Mouse (Mus musculus) CH12.LX (cell line): ENCODE measurements around the gene Mms22l. TPM values are rescaled to one million over a fixed set of nuclear protein-coding genes. Genes with fewer than 3 reads are reported as not detected.

Experiments used
- DNase-seq: peaks from one replicate; pipeline ENCODE4 v3.0.0-alpha.2; 2013; ENCODE audit errors: extremely low read depth
- H3K27ac ChIP-seq: 2 replicates; pipeline ENCODE4 v1.5.1; 2012; ENCODE audit warnings: low read depth, mild to moderate bottlenecking, control low read depth, moderate library complexity; ENCODE audit not compliant: insufficient read depth
- H3K27me3 ChIP-seq: replicated peaks from 2 replicates; pipeline ENCODE3; 2012; ENCODE audit warnings: inconsistent platforms
- H3K36me3 ChIP-seq, 2 experiments: replicated peaks in 1 of 2; 2 replicates each; pipeline versions ENCODE3 to v1.6.1; 2012; ENCODE audit warnings: inconsistent platforms in 1 of 2, low read length in 1 of 2, mild to moderate bottlenecking in 1 of 2, mixed read lengths in 1 of 2, moderate library complexity in 1 of 2; ENCODE audit not compliant: control insufficient read depth in 1 of 2, insufficient read depth in 1 of 2
- H3K4me1 ChIP-seq, 2 experiments: 2 replicates each; pipeline ENCODE4 v1.6.1; 2012; ENCODE audit warnings: inconsistent platforms in 1 of 2, moderate library complexity in 1 of 2; ENCODE audit not compliant: insufficient read depth in 2 of 2, control insufficient read depth in 1 of 2
- H3K4me2 ChIP-seq: 2 replicates; pipeline ENCODE4 v1.6.1; 2012; ENCODE audit warnings: low read depth, mild to moderate bottlenecking, control low read depth; ENCODE audit not compliant: poor library complexity, insufficient read depth, severe bottlenecking
- H3K4me3 ChIP-seq, 3 experiments: fragments of 150-350 bp in 1 of 3; sonication (generic) in 1 of 3; replicated peaks in 1 of 3; 2 replicates each; pipeline versions ENCODE3 to v1.5.1; 2011 to 2012; ENCODE audit warnings: low read depth in 2 of 3, low read length in 2 of 3, mild to moderate bottlenecking in 2 of 3, moderate library complexity in 2 of 3, control low read depth in 1 of 3, improper control_type of control experiment in 1 of 3, inconsistent platforms in 1 of 3, mixed read lengths in 1 of 3; ENCODE audit not compliant: poor library complexity in 1 of 3
- H3K79me2 ChIP-seq: replicated peaks from 2 replicates; pipeline ENCODE4 v1.6.1; 2012; ENCODE audit warnings: mild to moderate bottlenecking, moderate library complexity; ENCODE audit not compliant: control insufficient read depth, poor library complexity, insufficient read depth, severe bottlenecking; ENCODE audit errors: extremely low read depth
- H3K9ac ChIP-seq: 2 replicates; pipeline ENCODE4 v1.6.1; 2012; ENCODE audit warnings: low read depth, mild to moderate bottlenecking, control low read depth, moderate library complexity; ENCODE audit not compliant: insufficient read depth
- H3K9me3 ChIP-seq: replicated peaks from 2 replicates; pipeline ENCODE3; 2012; ENCODE audit warnings: low read length, inconsistent platforms, mixed read lengths
- BHLHE40 ChIP-seq: IDR thresholded peaks from 2 replicates; pipeline ENCODE4 v1.6.1; 2011; ENCODE audit warnings: mild to moderate bottlenecking, low read depth, low read length, improper control_type of control experiment
- CHD1 ChIP-seq: IDR thresholded peaks from 2 replicates; pipeline ENCODE4 v1.6.1; 2012; ENCODE audit warnings: low read depth, low read length, improper control_type of control experiment, inconsistent platforms
- CHD2 ChIP-seq: IDR thresholded peaks from 2 replicates; pipeline ENCODE4 v1.6.1; 2011; ENCODE audit warnings: low read length, improper control_type of control experiment
- CTCF ChIP-seq, 2 experiments: IDR thresholded peaks in 1 of 2; conservative IDR thresholded peaks in 1 of 2; 2 replicates each; pipeline ENCODE4 v1.5.1; 2011 to 2012; ENCODE audit warnings: low read depth in 2 of 2, low read length in 2 of 2, improper control_type of control experiment in 1 of 2, inconsistent platforms in 1 of 2, mild to moderate bottlenecking in 1 of 2, moderate library complexity in 1 of 2
- EP300 ChIP-seq: IDR thresholded peaks from 2 replicates; pipeline ENCODE4 v1.6.1; 2011; ENCODE audit warnings: low read length, improper control_type of control experiment
- GABPA ChIP-seq: IDR thresholded peaks from 2 replicates; pipeline ENCODE4 v1.6.1; 2012; ENCODE audit warnings: low read depth, low read length, improper control_type of control experiment, inconsistent platforms; ENCODE audit not compliant: insufficient replicate concordance
- HCFC1 ChIP-seq: IDR thresholded peaks from 2 replicates; pipeline ENCODE4 v1.6.1; 2012; ENCODE audit warnings: low read depth, mild to moderate bottlenecking, inconsistent platforms, low read length, improper control_type of control experiment
- JUND ChIP-seq: conservative IDR thresholded peaks from 2 replicates; pipeline ENCODE4 v1.6.1; 2011; ENCODE audit warnings: low read depth, low read length, improper control_type of control experiment
- KAT2A ChIP-seq: IDR thresholded peaks from 2 replicates; pipeline ENCODE4 v1.6.1; 2012; ENCODE audit warnings: low read length, improper control_type of control experiment, inconsistent platforms; ENCODE audit not compliant: insufficient replicate concordance
- MAX ChIP-seq: IDR thresholded peaks from 2 replicates; pipeline ENCODE4 v1.6.1; 2011; ENCODE audit warnings: low read length, improper control_type of control experiment
- MYC ChIP-seq: IDR thresholded peaks from 2 replicates; pipeline ENCODE4 v1.6.1; 2011; ENCODE audit warnings: low read depth, mild to moderate bottlenecking, improper control_type of control experiment, low read length
- NELFE ChIP-seq: IDR thresholded peaks from 2 replicates; pipeline ENCODE4 v1.6.1; 2011; ENCODE audit warnings: low read depth, low read length, improper control_type of control experiment
- POLR2A ChIP-seq: IDR thresholded peaks from 2 replicates; pipeline ENCODE4 v1.6.1; 2011; ENCODE audit warnings: low read depth, mild to moderate bottlenecking, improper control_type of control experiment, low read length
- POLR2AphosphoS2 ChIP-seq: IDR thresholded peaks from 2 replicates; pipeline ENCODE4 v1.6.1; 2011; ENCODE audit warnings: low read depth, low read length, improper control_type of control experiment
- RAD21 ChIP-seq: IDR thresholded peaks from 2 replicates; pipeline ENCODE4 v1.6.1; 2011; ENCODE audit warnings: low read depth, mild to moderate bottlenecking, low read length, improper control_type of control experiment, moderate library complexity
- TCF12 ChIP-seq: IDR thresholded peaks from 2 replicates; pipeline ENCODE4 v1.6.1; 2014; ENCODE audit warnings: low read depth, mild to moderate bottlenecking, inconsistent platforms, low read length, improper control_type of control experiment
- UBTF ChIP-seq: IDR thresholded peaks from 2 replicates; pipeline ENCODE4 v1.6.1; 2012; ENCODE audit warnings: low read depth, mild to moderate bottlenecking, inconsistent platforms, low read length, improper control_type of control experiment, moderate library complexity
- USF1 ChIP-seq: IDR thresholded peaks from 2 replicates; pipeline ENCODE4 v1.6.1; 2014; ENCODE audit warnings: low read depth, mild to moderate bottlenecking, inconsistent platforms, low read length, improper control_type of control experiment
- USF2 ChIP-seq: conservative IDR thresholded peaks from 2 replicates; pipeline ENCODE4 v1.6.1; 2011; ENCODE audit warnings: low read depth, low read length, improper control_type of control experiment
- ZC3H11A ChIP-seq: IDR thresholded peaks from 2 replicates; pipeline ENCODE4 v1.6.1; 2012; ENCODE audit warnings: low read depth, mild to moderate bottlenecking, inconsistent platforms, low read length, improper control_type of control experiment
- ZKSCAN1 ChIP-seq: IDR thresholded peaks from 2 replicates; pipeline ENCODE4 v1.6.1; 2012; ENCODE audit warnings: low read depth, inconsistent platforms, low read length, improper control_type of control experiment, borderline replicate concordance
- ZMIZ1 ChIP-seq: IDR thresholded peaks from 2 replicates; pipeline ENCODE4 v1.6.1; 2012; ENCODE audit warnings: low read depth, mild to moderate bottlenecking, inconsistent platforms, low read length, improper control_type of control experiment
- ZNF384 ChIP-seq: IDR thresholded peaks from 2 replicates; pipeline ENCODE4 v1.6.1; 2012; ENCODE audit warnings: low read depth, low read length, improper control_type of control experiment, inconsistent platforms
- dilution Hi-C: fragments of 300-500 bp; cut with MboI; formaldehyde crosslinking; loops from 2 replicates; pipeline ENCODE4 v1.14.3; 2020; ENCODE audit warnings: low sequenced_read_pairs; ENCODE audit not compliant: extremely low pct_unique_long_range_greater_than_20kb, extremely low pct_ligation_motif_present
- in situ Hi-C: fragments of 300-500 bp; cut with MboI; formaldehyde crosslinking; loops from 3 replicates; pipeline ENCODE4 v1.14.3; 2019; ENCODE audit warnings: low sequenced_read_pairs, low pct_ligation_motif_present, low pct_unique_long_range_greater_than_20kb, mixed read lengths
- polyA plus RNA-seq: library from polyadenylated mRNA; unstranded; fragments of >175 nt; gene quantifications from 2 replicates; pipeline ENCODE4 v1.2.1, GENCODE M21; 2012; ENCODE audit warnings: low read depth; ENCODE audit not compliant: insufficient read length
- total RNA-seq, 2 experiments: library from RNA; depleted of rRNA; stranded (reverse); fragments of 300-350 nt in 1 of 2; fragments of >200 nt in 1 of 2; gene quantifications; 2 replicates each; pipeline ENCODE4 v1.2.3; 2012 to 2014

The Mms22l gene
- total and polyA plus RNA-seq, 3 experiments, result 39.3 to 77.6 (median 43.4) TPM

DNA sequence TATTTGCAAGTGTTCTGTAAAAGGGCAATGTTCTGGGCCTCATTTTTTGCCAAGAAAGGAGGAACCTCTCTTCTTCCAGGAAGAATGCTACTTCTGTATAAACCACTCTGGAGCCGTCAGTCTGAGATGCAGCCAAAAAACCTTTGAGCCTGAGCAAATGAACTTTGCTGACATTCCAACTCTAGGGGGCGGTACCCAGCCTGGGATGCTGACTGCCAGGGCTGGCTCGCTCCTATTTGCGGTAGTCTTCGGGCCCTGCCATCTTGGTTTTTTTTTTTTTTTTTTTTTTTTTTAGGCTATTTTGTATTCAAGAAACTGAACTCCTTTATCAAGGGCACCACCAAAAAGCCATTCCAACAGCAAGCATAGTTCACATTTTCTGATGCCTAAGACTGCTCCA, 124.2 kb downstream of the Mms22l start:
- DNase-seq, result no peak
- no peak overlapping the region for H3K9ac ChIP-seq
- no peak overlapping the region for H3K4me3 ChIP-seq
- peaks cover 0 to 9% of the 10 kb centered on the region in 2 experiments for H3K36me3 ChIP-seq
- no peak for TF ChIP-seq POLR2AphosphoS2
- TF ChIP-seq CTCF (conservative IDR thresholded peaks at IDR 0.05 in 1 of 2, IDR thresholded peaks at IDR 0.05 in 1 of 2; ENCODE audit: low read depth in 2 of 2, low read length in 2 of 2), result peak in 1 of 2 experiments; percentile 29; a peak in 2 of 4 replicates
- TF ChIP-seq NELFE, result no peak
- TF ChIP-seq USF1, result no peak
- TF ChIP-seq POLR2A, result no peak
- TF ChIP-seq HCFC1, result no peak
- no peak for TF ChIP-seq BHLHE40
- peak; percentile 55 for TF ChIP-seq ZNF384
- TF ChIP-seq ZMIZ1, result no peak
- no peaks in the 10 kb centered on the region for H3K4me1 ChIP-seq
- no peaks in the 10 kb centered on the region for H3K9me3 ChIP-seq
- dilution Hi-C loops, result no loop called here
- no peaks in the 10 kb centered on the region for H3K79me2 ChIP-seq
- no peak overlapping the region for H3K4me2 ChIP-seq
- H3K27ac ChIP-seq, result no peak overlapping the region
- in situ Hi-C loops, result no loop called here
- H3K27me3 ChIP-seq, result no peaks in the 10 kb centered on the region

DNA sequence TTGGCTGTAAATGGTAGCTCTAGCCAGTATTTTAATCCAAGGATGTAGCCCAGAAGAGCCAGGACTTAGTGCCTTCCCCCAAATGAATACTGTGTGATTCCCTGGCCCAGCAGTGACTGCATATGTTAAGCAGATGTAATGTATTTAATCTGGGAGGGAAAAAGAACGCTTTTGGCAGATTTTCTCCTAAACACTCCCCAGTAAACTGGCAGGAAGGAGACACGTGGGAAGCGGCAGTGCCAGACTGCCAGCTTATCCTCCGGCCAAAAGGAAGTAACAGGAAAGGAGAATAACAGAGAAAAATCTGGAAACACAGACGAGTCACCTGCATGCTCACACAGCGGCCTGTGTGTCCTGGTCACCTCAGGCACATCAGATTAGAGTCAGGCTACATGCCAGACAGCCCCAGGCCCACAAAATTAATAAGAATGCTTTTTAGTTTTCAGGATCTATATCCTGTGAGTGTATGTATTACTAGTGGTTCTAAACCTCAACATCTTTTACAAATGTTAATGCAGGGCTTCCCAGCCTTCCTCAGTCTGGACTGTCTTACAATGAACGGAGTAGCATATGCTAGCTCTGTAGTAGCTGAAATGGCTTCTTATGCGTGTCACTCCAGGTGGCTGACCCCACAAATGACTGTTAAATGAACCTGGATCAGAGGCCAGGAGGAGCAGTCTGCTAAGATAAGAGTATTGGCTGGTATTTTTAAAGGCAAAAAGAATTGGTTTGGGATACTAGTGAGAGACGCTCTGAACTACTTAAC, 125.4 kb downstream of the Mms22l start:
- Histone ChIP-seq H3K4me1 (no peaks in the 10 kb centered on the region), H3K4me3 (no peak overlapping the region), H3K27me3 (no peaks in the 10 kb centered on the region), H3K9ac (no peak overlapping the region), H3K36me3 (peaks cover 0 to 8% of the 10 kb centered on the region in 2 experiments), H3K4me2 (no peak overlapping the region), H3K9me3 (no peaks in the 10 kb centered on the region), H3K79me2 (no peaks in the 10 kb centered on the region), H3K27ac (no peak overlapping the region)
- in situ Hi-C loops, result no loop called here
- DNase-seq, result no peak
- dilution Hi-C loops, result no loop called here
- no peak for TF ChIP-seq UBTF
- TF ChIP-seq MAX, result no peak
- no peak for TF ChIP-seq CHD1
- no peak for TF ChIP-seq MYC
- no peak for TF ChIP-seq RAD21
- TF ChIP-seq EP300, result no peak
- no peak for TF ChIP-seq BHLHE40
- no peak for TF ChIP-seq KAT2A
- TF ChIP-seq JUND, result no peak
- TF ChIP-seq CHD2, result no peak
- no peak for TF ChIP-seq USF2
- no peak for TF ChIP-seq POLR2A
- no peak for TF ChIP-seq GABPA
- TF ChIP-seq TCF12, result no peak
- TF ChIP-seq ZC3H11A, result no peak
- TF ChIP-seq ZKSCAN1, result no peak
- no peak for TF ChIP-seq HCFC1
